Mouse (Mus musculus) natural killer cell, adult 2 months (primary cell): ENCODE results near the gene Tmem231.

Experiments
- DNase-seq, 2 experiments: peaks; one replicate each; pipeline ENCODE4 v3.0.0; 2022; ENCODE audit warnings: low spot score in 2 of 2

Tmem231 gene

GRCm38 (mm10) chr8:111909621-111910450 lies 23.8 kb downstream of the Tmem231 start, which contains the start of gene Chst5:
TSS of gene Chst5 (minus strand) at chr8:111910447.
- no peak for DNase-seq

- no peak for DNase-seq
These were observed 28.1 kb downstream of the Tmem231 start for GRCm38 (mm10) chr8:111905500-111906121.

GRCm38 (mm10) chr8:111902080-111902479 lies 31.6 kb downstream of the Tmem231 start:
- no peak for DNase-seq

GRCm38 (mm10) chr8:111898586-111898985 lies 35.1 kb downstream of the Tmem231 start:
- DNase-seq = no peak

GRCm38 (mm10) chr8:111894955-111895354 lies 38.7 kb downstream of the Tmem231 start:
- no peak for DNase-seq

GRCm38 (mm10) chr8:111892615-111893014 lies 41.1 kb downstream of the Tmem231 start:
- DNase-seq = no peak

GRCm38 (mm10) chr8:111891983-111892382 lies 41.7 kb downstream of the Tmem231 start:
- DNase-seq = no peak

GRCm38 (mm10) chr8:111890911-111891303 lies 42.8 kb downstream of the Tmem231 start:
- no peak for DNase-seq

- no peak for DNase-seq
These were observed 43.5 kb downstream of the Tmem231 start for GRCm38 (mm10) chr8:111889931-111890910.

- no peak for DNase-seq
These were observed 45.5 kb downstream of the Tmem231 start for GRCm38 (mm10) chr8:111888091-111888650.

GRCm38 (mm10) chr8:111887479-111887878 lies 46.2 kb downstream of the Tmem231 start:
- DNase-seq = no peak

- no peak for DNase-seq
These were observed 50.1 kb downstream of the Tmem231 start for GRCm38 (mm10) chr8:111883615-111884014.

GRCm38 (mm10) chr8:111881591-111881990 lies 52.1 kb downstream of the Tmem231 start:
- DNase-seq = peak; percentile 1 to 31

- DNase-seq = peak; percentile 4 to 14
These were observed 56.0 kb downstream of the Tmem231 start for GRCm38 (mm10) chr8:111877711-111878110.

GRCm38 (mm10) chr8:111876355-111876948 lies 57.2 kb downstream of the Tmem231 start, which contains the start of gene Tmem170:
TSS of gene Tmem170 (minus strand) at chr8:111876750.
- peak; percentile 97 to 98 for DNase-seq

GRCm38 (mm10) chr8:111875758-111876157 lies 57.9 kb downstream of the Tmem231 start:
- DNase-seq = peak; percentile 4 to 5

GRCm38 (mm10) chr8:111871278-111871677 lies 62.4 kb downstream of the Tmem231 start:
- DNase-seq = no peak

- DNase-seq = no peak
These were observed 63.3 kb downstream of the Tmem231 start for GRCm38 (mm10) chr8:111870379-111870778.

- DNase-seq = no peak
These were observed 65.0 kb downstream of the Tmem231 start for GRCm38 (mm10) chr8:111868664-111869063.

- no peak for DNase-seq
These were observed 67.8 kb downstream of the Tmem231 start for GRCm38 (mm10) chr8:111865857-111866256.
